Mouse (Mus musculus): Measurements from ENCODE around the gene Ssr2. TPM values are rescaled to one million over a fixed set of nuclear protein-coding genes. Genes with fewer than 3 reads are reported as not detected.
"Not testable (repeated sequence)": the region's sequence is repeated elsewhere in the genome, so short reads cannot be mapped to it uniquely, and the experiment has no call there.

The Ssr2 gene
- polyA plus RNA-seq, 1 experiment from 2014 or later, result 307 TPM

GRCm38 (mm10) chr3:88585769-88586168, 10.1 kb downstream of the Ssr2 start:
- WGBS, result 84% methylated on average over 6 of the region's 6 CpGs
- Histone ChIP-seq H3K27me3 (ENCODE audit: control insufficient read depth, insufficient read depth, low read length) (no peaks in the 10 kb centered on the region), H3K36me3 (ENCODE audit: control insufficient read depth, insufficient read depth, low read length) (peaks cover 20% of the 10 kb centered on the region; the same call in 1 of the 2 replicates), H3K27ac (ENCODE audit: low read length) (no peak overlapping the region), H3K4me1 (ENCODE audit: control insufficient read depth, insufficient read depth, low read length) (peaks cover 4% of the 10 kb centered on the region), H3K4me2 (ENCODE audit: low read depth, low read length) (no peak overlapping the region), H3K4me3 (replicated peaks; ENCODE audit: low read length) (no peak overlapping the region), H3K9me3 (replicated peaks; ENCODE audit: control insufficient read depth, low read length) (no peaks in the 10 kb centered on the region), H3K9ac (ENCODE audit: low read length) (no peak overlapping the region)
- no peak for ATAC-seq (ENCODE audit: insufficient read depth, low FRiP score)

- H3K9me3 ChIP-seq (replicated peaks; ENCODE audit: control insufficient read depth, low read length), result no peaks in the 10 kb centered on the region
- H3K27me3 ChIP-seq (ENCODE audit: control insufficient read depth, insufficient read depth, low read length), result no peaks in the 10 kb centered on the region
- no peak overlapping the region for H3K9ac ChIP-seq (ENCODE audit: low read length)
- ATAC-seq (ENCODE audit: insufficient read depth, low FRiP score), result no peak
- H3K4me2 ChIP-seq (ENCODE audit: low read depth, low read length), result no peak overlapping the region
- no peak overlapping the region for H3K27ac ChIP-seq (ENCODE audit: low read length)
- no peak overlapping the region for H3K4me3 ChIP-seq (replicated peaks; ENCODE audit: low read length)
- H3K4me1 ChIP-seq (ENCODE audit: control insufficient read depth, insufficient read depth, low read length), result no peaks in the 10 kb centered on the region; the same call in 1 of the 2 replicates
- peaks cover 17% of the 10 kb centered on the region; the same call in 1 of the 2 replicates for H3K36me3 ChIP-seq (ENCODE audit: control insufficient read depth, insufficient read depth, low read length)
- 93% methylated on average over 5 of the region's 5 CpGs for WGBS
Measured at GRCm38 (mm10) chr3:88586640-88587039, 11.0 kb downstream of the Ssr2 start.

GRCm38 (mm10) chr3:88590246-88590645, 14.6 kb downstream of the Ssr2 start:
- H3K4me2 ChIP-seq (ENCODE audit: low read depth, low read length), result no peak overlapping the region
- no peak overlapping the region for H3K4me3 ChIP-seq (replicated peaks; ENCODE audit: low read length)
- H3K4me1 ChIP-seq (ENCODE audit: control insufficient read depth, insufficient read depth, low read length), result peaks cover 14% of the 10 kb centered on the region
- H3K9me3 ChIP-seq (replicated peaks; ENCODE audit: control insufficient read depth, low read length), result no peaks in the 10 kb centered on the region
- H3K36me3 ChIP-seq (ENCODE audit: control insufficient read depth, insufficient read depth, low read length), result peaks cover 10% of the 10 kb centered on the region; the same call in 1 of the 2 replicates
- no peaks in the 10 kb centered on the region for H3K27me3 ChIP-seq (ENCODE audit: control insufficient read depth, insufficient read depth, low read length)
- no peak overlapping the region for H3K9ac ChIP-seq (ENCODE audit: low read length)
- ATAC-seq (ENCODE audit: insufficient read depth, low FRiP score), result no peak
- H3K27ac ChIP-seq (ENCODE audit: low read length), result no peak overlapping the region
- 19% methylated on average over 5 of the region's 5 CpGs for WGBS

- Histone ChIP-seq H3K36me3 (ENCODE audit: control insufficient read depth, insufficient read depth, low read length) (peaks cover 10% of the 10 kb centered on the region; the same call in 1 of the 2 replicates), H3K27ac (ENCODE audit: low read length) (no peak overlapping the region), H3K9me3 (replicated peaks; ENCODE audit: control insufficient read depth, low read length) (no peaks in the 10 kb centered on the region), H3K4me3 (replicated peaks; ENCODE audit: low read length) (no peak overlapping the region), H3K9ac (ENCODE audit: low read length) (no peak overlapping the region), H3K4me2 (ENCODE audit: low read depth, low read length) (no peak overlapping the region), H3K27me3 (ENCODE audit: control insufficient read depth, insufficient read depth, low read length) (no peaks in the 10 kb centered on the region), H3K4me1 (ENCODE audit: control insufficient read depth, insufficient read depth, low read length) (peaks cover 14% of the 10 kb centered on the region)
- ATAC-seq (ENCODE audit: insufficient read depth, low FRiP score), result peak; percentile 15; the same call in 1 of the 2 replicates
- WGBS, result 53% methylated on average over 3 of the region's 3 CpGs
Measured at GRCm38 (mm10) chr3:88591044-88591443, 15.4 kb downstream of the Ssr2 start.

GRCm38 (mm10) chr3:88591950-88592731, 16.5 kb downstream of the Ssr2 start:
- H3K27ac ChIP-seq (ENCODE audit: low read length), result no peak overlapping the region
- no peak overlapping the region for H3K4me2 ChIP-seq (ENCODE audit: low read depth, low read length)
- H3K9me3 ChIP-seq (replicated peaks; ENCODE audit: control insufficient read depth, low read length), result no peaks in the 10 kb centered on the region
- ATAC-seq (ENCODE audit: insufficient read depth, low FRiP score), result no peak
- peak overlapping the region; percentile 37; the same call in 1 of the 2 replicates for H3K9ac ChIP-seq (ENCODE audit: low read length)
- H3K4me3 ChIP-seq (replicated peaks; ENCODE audit: low read length), result no peak overlapping the region
- WGBS, result 24% methylated on average over 9 of the region's 9 CpGs
- peaks cover 14% of the 10 kb centered on the region for H3K4me1 ChIP-seq (ENCODE audit: control insufficient read depth, insufficient read depth, low read length)
- H3K27me3 ChIP-seq (ENCODE audit: control insufficient read depth, insufficient read depth, low read length), result no peaks in the 10 kb centered on the region
- peaks cover 7% of the 10 kb centered on the region; the same call in 1 of the 2 replicates for H3K36me3 ChIP-seq (ENCODE audit: control insufficient read depth, insufficient read depth, low read length)

- no peaks in the 10 kb centered on the region for H3K27me3 ChIP-seq (ENCODE audit: control insufficient read depth, insufficient read depth, low read length)
- no peak overlapping the region for H3K9ac ChIP-seq (ENCODE audit: low read length)
- H3K4me3 ChIP-seq (replicated peaks; ENCODE audit: low read length), result no peak overlapping the region
- 61% methylated on average over 10 of the region's 10 CpGs for WGBS
- 0 out of 2 replicates have a peak, but pooled peaks cover 3% of the 10 kb centered on the region for H3K36me3 ChIP-seq (ENCODE audit: control insufficient read depth, insufficient read depth, low read length)
- peaks cover 14% of the 10 kb centered on the region for H3K4me1 ChIP-seq (ENCODE audit: control insufficient read depth, insufficient read depth, low read length)
- no peaks in the 10 kb centered on the region for H3K9me3 ChIP-seq (replicated peaks; ENCODE audit: control insufficient read depth, low read length)
- 0 out of 2 replicates have a peak overlapping the region, but pooled peaks have one; percentile 6 for H3K4me2 ChIP-seq (ENCODE audit: low read depth, low read length)
- no peak for ATAC-seq (ENCODE audit: insufficient read depth, low FRiP score)
- no peak overlapping the region for H3K27ac ChIP-seq (ENCODE audit: low read length)
Measured at GRCm38 (mm10) chr3:88592942-88593576, 17.4 kb downstream of the Ssr2 start.

GRCm38 (mm10) chr3:88593893-88594580, 18.4 kb downstream of the Ssr2 start:
- Histone ChIP-seq H3K9me3 (replicated peaks; ENCODE audit: control insufficient read depth, low read length) (no peaks in the 10 kb centered on the region), H3K4me2 (ENCODE audit: low read depth, low read length) (no peak overlapping the region), H3K27ac (ENCODE audit: low read length) (no peak overlapping the region), H3K27me3 (ENCODE audit: control insufficient read depth, insufficient read depth, low read length) (no peaks in the 10 kb centered on the region), H3K9ac (ENCODE audit: low read length) (0 out of 2 replicates have a peak overlapping the region, but pooled peaks have one; percentile 24), H3K36me3 (ENCODE audit: control insufficient read depth, insufficient read depth, low read length) (no peaks in the 10 kb centered on the region), H3K4me3 (replicated peaks; ENCODE audit: low read length) (no peak overlapping the region), H3K4me1 (ENCODE audit: control insufficient read depth, insufficient read depth, low read length) (peaks cover 14% of the 10 kb centered on the region)
- WGBS, result 32% methylated on average over 10 of the region's 10 CpGs
- ATAC-seq (ENCODE audit: insufficient read depth, low FRiP score), result no peak

GRCm38 (mm10) chr3:88596547-88596946, 20.9 kb downstream of the Ssr2 start:
- peaks cover 14% of the 10 kb centered on the region for H3K4me1 ChIP-seq (ENCODE audit: control insufficient read depth, insufficient read depth, low read length)
- H3K9ac ChIP-seq (ENCODE audit: low read length); H3K9me3 ChIP-seq (replicated peaks; ENCODE audit: control insufficient read depth, low read length); ATAC-seq (ENCODE audit: insufficient read depth, low FRiP score); H3K36me3 ChIP-seq (ENCODE audit: control insufficient read depth, insufficient read depth, low read length); H3K27me3 ChIP-seq (ENCODE audit: control insufficient read depth, insufficient read depth, low read length); H3K27ac ChIP-seq (ENCODE audit: low read length); H3K4me2 ChIP-seq (ENCODE audit: low read depth, low read length); H3K4me3 ChIP-seq (replicated peaks; ENCODE audit: low read length): not testable (repeated sequence)
- 85% methylated on average over 4 of the region's 4 CpGs for WGBS
